Mouse (Mus musculus) urinary bladder, adult 18-20 months (tissue): Measurements from ENCODE around the gene Dapk1.

ENCODE experiments used
- DNase-seq, 2 experiments: peaks; one replicate each; pipeline ENCODE4 v3.0.0; 2022; ENCODE audit warnings: low spot score in 2 of 2, mixed read lengths in 2 of 2

The Dapk1 gene

GRCm38 (mm10) chr13:60616036-60616435 lies 14.3 kb downstream of the Dapk1 start:
- DNase-seq = no peak

- DNase-seq = peak; percentile 41 to 63
These were observed 16.5 kb downstream of the Dapk1 start for GRCm38 (mm10) chr13:60618287-60618686.

DNA sequence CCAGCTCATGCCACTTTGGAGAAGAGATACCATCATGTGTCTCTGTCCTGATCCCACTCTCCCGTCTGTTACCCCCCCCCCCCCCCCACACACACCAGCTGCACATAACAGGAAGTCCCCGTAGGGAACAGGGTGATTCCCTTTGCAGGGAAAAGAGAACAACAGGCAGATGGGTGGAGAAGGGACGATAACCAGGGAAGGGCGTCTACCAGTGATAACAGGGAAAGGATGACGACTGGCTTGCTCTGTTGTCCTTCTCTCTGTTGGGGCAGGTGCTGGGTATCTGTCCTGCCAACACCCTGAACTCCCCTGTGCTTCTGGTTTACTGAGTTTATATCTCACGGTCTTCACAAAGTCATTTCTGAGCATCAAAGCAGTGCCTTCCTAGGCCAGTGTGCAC lies 18.0 kb downstream of the Dapk1 start:
- no peak for DNase-seq

GRCm38 (mm10) chr13:60621411-60621965 lies 19.7 kb downstream of the Dapk1 start:
- DNase-seq = no peak

DNA sequence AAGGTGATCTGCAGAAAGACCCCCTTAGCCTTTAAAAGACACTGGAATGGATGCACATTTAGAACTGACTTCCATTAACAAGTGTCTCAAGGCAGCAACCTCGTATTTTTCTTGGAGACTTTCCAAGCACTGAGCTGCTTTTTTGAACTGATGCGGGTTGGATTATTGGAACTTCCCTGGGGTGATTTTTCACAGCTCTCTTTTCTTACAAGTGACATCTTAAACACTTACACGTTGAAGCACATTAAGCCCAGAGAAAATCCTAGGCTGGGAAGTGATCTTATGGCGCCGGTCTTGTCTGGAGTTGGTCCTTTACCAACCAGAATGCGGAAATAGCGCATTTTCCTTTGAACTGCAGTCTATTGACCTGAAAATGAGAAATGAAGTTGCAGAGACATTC lies 23.8 kb downstream of the Dapk1 start:
- DNase-seq = no peak

- no peak for DNase-seq
These were observed 26.3 kb downstream of the Dapk1 start for GRCm38 (mm10) chr13:60627843-60628656.

DNA sequence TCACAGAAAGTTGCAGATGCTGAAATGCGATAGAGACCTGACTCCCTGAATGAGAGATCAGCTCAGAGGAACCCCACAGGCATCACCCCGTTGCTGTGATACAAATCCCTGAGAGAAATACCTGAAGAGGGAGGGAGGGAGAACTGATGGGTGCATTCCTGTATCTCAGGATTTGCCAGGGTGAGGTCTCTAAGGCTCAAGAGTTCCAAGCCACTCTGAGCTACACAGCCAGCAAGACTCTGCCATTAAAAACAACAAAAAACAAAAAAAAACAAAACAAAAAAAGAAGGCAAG lies 26.9 kb downstream of the Dapk1 start:
- DNase-seq = no peak

- no peak for DNase-seq
These were observed 27.7 kb downstream of the Dapk1 start for GRCm38 (mm10) chr13:60629419-60629818.

DNA sequence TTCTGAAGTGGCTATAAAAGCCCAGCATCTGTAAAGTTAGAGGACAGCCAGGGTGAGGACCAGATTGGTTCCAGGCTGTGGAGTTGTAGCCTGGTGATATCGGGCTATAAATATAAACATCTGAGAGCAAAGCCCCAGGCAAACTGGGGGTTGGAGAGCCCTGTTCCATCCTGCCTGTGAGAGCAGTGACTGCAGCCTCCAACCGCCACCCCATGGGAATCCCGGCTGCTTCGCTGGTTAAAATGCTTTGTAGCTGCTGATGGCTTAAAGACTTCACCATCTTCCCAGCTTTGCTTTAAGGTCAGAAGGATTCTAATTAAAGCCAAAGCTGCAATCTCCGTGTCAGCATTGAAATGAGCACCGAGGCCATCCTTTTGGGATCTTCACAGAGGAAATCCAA lies 32.2 kb downstream of the Dapk1 start:
- DNase-seq = no peak

DNA sequence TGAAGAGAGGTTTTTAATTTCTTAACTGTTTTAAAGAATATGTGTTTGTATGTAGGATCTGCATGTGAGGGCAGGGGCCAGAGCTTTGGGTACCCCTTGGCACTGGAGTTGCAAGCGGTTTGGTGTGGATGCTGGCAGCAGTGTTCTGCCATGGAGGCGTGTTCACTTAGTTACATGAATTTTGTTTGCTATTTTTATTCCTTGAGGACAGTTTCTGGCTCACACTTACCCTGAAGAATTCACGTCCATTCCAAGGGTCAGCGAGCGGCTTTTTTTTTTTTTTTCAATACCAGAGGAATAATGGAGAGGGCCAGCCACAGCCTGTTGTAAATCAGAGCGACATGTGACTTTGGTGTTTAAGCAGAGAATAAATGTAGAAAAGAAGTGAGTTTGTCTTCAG lies 33.9 kb downstream of the Dapk1 start:
- no peak for DNase-seq

DNA sequence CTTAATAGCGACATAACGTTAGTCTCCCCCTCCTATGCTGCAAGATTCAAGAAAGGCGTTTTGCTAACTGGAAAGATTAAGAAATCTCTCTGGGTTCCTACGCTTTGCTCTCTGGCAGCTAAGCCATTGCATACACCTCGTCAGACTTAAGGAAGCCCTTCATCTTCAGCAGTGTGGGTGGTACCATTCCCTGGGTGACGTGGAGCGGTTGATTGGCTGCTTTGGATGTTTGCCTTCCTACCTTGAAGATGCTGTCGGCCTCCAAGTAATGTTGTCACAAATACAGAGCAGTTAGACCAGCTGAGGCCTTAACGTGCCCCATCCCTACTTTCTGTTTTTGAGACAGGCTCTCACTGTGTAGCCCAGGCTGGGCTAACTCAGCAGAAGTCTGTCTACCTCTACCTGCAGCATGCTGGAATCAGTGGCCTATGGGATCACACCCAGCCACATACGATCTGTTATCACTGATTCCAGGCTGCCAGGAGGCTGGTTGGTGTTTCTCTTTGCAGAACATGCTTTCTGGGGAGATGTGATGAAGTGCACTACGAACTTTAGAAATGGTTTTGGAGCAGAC lies 37.8 kb downstream of the Dapk1 start:
- DNase-seq = no peak

GRCm38 (mm10) chr13:60640420-60640819 lies 38.7 kb downstream of the Dapk1 start:
- DNase-seq = no peak

DNA sequence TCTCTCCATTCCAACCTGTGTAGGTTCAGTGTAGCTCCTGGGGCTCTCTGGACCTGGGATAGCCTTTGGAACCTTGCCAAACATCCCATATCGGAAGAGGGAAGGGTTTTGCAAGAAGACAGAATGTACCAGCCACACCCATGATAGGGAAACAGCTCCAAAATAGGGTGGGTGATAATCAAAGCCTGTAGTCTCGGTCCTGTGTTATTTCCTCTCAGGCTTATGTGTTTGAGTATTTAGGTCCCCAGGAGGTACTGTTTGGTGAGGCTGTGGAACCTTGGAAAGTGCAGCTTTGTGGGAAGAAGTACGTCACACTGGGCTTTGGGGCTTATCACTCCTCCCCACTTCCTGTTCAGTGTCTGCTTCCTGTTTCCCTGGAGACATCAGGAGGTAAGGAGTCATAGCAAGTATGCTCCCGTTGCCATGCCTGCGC lies 42.7 kb downstream of the Dapk1 start:
- DNase-seq = no peak

GRCm38 (mm10) chr13:60646791-60647190 lies 45.0 kb downstream of the Dapk1 start:
- DNase-seq = no peak

DNA sequence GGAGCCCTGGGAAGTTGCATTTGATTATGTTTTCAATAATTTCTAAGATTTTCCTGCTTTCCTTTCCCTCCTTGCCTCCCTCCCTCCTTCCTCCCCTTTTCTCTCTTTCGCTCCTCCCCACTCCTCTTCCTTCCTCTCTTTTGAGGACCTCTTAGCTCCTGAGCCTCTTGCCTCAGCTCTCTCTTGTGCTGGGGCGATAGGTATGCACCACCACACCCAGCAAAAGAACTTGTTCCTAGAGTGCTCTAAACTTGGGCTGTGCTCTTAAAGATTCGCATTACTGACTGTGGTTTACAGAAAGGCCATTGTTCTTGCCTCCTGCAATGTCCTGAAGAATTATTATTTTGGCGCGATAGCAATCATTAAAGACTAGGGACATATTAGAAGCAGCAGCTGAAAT lies 46.6 kb downstream of the Dapk1 start:
- no peak for DNase-seq

DNA sequence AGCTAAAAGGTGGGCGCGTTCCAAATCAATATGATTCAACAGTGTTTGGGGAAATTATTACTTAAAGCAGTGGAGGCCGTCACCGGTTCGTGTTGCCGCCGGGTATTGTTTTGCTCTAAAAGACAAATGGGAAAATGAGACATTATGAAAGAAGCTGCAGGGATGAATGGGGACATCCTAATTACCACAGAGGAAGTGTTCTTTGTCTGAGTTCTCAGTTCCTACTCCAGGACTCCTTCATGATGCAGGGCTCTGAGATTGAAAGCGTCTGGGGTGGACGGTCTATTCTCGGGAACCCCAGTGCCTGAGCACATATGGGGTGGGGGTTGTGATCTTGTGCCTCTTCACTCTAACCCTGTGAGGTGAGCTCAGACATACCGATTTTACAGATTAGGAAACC lies 48.3 kb downstream of the Dapk1 start:
- no peak for DNase-seq

DNA sequence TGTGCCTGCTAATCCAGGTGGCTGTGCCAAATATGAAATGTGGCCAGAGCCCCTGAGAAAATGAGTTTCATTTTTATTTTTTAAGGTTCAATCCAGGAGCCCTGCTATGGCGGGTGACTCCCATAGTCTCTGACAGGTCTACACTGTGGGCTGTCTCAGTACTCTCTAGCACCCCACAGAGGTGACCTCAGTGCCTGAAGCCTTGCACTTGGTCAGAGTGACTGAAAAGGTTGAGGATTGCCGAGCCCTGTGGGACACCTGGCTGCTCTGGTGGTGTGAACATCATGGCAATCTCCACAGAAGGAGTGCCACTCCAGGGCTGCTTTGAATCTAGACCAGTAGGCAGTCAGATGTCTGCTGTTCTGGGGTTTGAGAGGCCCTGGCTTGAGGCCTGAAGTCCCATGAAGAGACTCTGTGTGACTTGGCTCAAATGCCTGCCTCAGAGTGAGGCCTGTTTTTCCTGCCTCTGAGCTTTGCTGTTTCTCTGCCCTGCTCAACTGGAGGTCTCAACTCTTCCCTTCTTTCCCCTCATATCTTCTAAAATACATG lies 52.3 kb downstream of the Dapk1 start:
- DNase-seq = no peak

DNA sequence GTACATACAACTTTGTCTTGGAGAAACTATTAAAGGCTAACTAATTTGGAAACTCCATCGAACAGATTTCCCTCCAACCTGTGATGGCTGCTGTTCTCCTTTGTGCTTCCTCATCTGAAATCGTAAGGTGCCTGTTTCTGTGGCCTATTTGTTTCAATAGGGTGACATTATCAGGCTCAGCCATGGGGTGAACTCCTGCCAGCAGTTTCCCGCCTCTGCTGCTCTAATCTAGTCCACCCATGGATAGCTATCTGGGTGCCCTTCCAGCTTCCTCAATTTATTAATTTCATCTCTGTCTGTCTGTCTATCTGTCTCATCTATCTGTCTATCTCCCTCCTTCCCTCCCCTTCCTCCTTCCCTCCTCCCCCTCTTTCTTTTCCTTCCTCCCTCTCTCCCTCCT lies 53.5 kb downstream of the Dapk1 start:
- no peak for DNase-seq

GRCm38 (mm10) chr13:60659600-60659999 lies 57.9 kb downstream of the Dapk1 start:
- no peak for DNase-seq

DNA sequence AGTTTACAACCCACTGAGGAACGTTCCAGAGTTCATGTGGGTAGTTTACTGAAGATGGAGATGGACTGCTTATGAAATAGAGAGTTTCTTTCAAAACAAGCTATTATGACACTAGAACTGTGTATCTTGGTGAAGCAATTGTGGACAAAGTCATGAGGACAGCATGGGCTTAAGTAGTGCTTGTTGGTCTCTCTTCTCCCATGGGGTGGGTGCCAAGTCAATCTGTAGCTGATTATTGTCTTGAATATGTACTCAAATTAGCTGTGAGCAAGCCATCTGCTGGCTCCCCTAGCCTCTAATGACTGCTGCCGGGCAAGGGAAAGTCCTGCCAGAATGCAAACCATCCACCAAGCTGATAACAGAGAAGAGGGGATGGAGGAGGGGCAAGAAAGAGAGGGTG lies 58.3 kb downstream of the Dapk1 start:
- DNase-seq = no peak

DNA sequence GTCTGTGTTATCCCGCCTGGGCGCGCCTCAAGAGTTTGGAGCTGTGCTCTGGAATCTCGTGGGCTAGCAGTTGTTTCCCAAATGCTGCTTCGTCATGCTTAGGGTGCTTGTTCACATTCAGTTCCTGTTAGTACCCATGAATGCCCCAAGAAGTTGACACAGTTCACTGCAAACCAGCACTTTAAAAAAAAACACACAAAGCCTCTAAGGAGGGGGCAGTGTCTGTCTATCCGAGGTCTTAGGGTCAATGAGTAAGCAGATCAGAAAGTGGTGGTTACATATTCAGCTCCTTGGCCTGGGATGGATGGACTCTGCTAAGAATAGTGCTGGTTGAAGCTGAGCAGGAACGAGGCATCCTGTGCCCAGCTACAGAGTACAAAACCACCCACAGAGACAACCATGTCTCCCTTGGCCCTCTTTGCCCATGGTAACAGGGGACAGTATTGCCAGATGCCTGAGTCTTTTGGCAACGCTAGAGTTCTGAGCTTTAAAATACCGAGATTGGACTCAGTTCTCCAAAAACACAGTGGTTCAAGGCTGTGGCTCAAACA lies 59.0 kb downstream of the Dapk1 start:
- DNase-seq = no peak

- peak in 1 of 2 experiments; percentile 46 for DNase-seq
These were observed 60.9 kb downstream of the Dapk1 start for GRCm38 (mm10) chr13:60662493-60663177.
